Mouse (Mus musculus) gastrocnemius, postnatal 4 days (tissue): ENCODE data around the gene Rae1. TPM values are rescaled to one million over a fixed set of nuclear protein-coding genes. Genes with fewer than 3 reads are reported as not detected.

ENCODE experiments used
- DNase-seq, 2 experiments: peaks; one replicate each; pipeline ENCODE4 v3.0.0; 2021 to 2022; ENCODE audit warnings: low spot score in 2 of 2, mixed read lengths in 2 of 2
- total RNA-seq, 2 experiments: library from RNA; stranded (reverse); gene quantifications; 2 replicates each; pipeline ENCODE4 v1.2.3; 2021

Gene Rae1
- total RNA-seq, 2 experiments from 2014 or later: 41.8 to 44.4 TPM

DNA sequence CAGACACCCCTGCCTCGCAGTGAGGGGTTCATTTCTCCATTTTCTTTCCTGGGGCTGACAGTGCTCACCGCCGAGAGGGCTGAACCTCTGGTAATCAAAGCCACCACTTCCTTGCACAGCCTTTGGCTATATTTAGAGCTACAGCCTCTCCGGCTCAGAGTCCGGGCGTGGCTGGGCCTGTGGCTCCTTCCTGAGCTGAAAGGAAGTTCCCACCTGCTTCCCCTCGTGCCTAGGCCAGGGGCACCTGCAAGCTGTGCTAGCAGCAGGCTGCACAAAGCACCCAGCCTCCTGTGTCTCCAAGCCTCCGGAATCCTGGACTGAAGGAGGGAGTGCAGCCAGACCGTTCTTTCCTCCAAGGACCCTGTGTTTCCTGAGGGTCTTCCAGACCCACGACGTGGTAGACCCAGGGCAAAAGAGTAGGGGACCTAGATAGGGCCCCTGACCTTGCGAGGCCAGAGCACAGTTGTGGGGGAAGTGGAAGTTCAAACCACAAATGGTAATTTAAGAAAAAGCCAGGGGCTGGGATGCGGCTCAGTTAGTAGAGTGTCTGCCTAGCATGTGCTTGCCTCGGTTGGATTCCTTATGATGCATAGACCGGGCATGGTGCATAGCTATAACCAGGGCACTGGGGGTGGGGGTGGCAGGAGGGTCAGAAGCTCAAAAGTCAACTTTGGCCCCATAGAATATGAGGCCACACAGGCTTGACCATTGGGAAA is 46.8 kb downstream of the Rae1 start:
- DNase-seq: no peak

DNA sequence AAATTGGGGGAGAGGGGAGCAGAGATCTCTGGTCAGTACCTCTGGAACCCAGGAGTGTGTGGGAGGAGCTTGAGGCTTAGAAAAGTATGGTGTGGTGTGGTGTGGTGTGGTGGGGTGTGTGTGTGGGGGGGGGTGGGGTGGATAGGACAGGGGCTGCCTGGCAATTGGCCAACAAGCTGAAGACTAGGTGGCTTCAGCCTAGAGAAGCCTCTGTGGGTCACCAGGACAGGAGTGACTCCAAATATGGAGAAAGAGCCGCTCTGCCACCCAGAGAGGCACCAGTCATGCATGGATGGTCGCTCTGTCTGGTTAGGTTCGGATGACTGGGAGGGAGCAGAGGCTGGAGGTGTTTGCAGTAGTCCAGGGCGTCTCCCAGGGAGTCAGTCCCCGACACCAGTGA is 47.6 kb downstream of the Rae1 start:
- no peak for DNase-seq

DNA sequence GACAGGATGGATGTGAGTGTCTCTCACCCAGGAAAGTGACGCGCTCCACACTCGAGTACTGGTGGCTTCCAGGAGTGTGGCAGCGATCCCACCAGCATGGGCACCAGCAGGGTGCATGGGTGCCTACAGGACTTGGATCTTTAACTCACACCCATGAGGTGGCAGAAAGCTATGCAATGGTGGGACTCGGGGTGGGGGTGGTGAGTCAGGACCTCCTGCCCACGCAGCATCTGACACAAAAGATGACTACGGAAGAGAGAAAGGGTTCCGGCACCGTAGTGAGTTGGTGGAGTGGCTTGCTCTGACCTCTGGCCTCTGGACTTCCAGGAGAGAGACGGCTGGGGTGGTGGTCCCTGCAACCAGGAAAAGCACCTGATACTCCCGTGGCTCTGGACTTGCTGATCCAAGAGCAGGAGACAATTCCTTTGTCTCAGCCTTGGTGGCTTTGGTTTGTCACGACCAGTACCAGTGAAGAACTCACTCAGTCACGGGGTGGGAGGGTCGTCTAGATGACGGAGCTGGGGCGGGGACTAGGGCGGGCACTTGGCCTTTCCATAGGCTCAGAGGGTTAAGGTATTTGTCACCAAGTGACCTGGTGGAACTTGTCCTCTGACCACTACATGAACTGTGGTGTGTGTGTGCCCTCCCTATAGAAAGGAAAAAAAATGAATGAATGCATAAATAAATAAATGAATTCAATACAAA is 48.3 kb downstream of the Rae1 start:
- no peak for DNase-seq

DNA sequence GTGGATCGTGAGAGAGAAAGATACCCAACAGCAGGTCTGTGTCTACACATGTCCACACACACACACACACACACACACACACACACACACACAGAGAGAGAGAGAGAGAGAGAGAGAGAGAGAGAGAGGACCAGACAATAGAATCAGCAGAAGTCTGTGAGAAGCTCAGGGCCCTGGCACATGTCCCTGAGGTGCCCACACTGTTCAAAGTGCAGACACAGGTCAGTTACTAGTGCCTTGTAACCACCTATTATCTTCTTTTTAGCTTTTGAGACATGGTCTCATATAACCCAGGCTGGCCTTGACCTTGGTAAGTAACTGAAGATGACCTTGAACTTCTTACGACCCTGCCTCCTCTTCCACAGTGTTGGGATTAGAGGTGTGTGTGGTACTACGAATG is 49.3 kb downstream of the Rae1 start:
- DNase-seq: no peak

DNA sequence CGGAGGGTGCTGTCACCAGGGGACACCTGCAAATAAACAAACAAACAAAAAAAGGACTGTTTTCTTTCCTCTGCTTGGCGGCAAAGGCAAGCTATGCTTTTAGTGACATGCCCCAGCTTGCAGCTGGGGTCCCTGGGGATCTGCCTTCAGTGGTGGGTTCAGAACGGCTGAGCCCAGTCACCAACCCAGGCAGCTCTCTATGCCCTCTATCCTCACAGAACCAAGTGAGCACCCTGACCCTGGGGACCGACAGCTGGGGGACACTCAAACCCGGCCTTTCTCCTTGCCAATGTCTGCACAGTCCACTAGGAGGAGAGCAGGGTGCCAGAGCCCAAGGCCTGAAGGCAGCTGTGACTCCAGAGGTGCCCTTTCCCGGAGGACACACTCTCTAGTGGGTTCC is 49.9 kb downstream of the Rae1 start:
- no peak for DNase-seq

DNA sequence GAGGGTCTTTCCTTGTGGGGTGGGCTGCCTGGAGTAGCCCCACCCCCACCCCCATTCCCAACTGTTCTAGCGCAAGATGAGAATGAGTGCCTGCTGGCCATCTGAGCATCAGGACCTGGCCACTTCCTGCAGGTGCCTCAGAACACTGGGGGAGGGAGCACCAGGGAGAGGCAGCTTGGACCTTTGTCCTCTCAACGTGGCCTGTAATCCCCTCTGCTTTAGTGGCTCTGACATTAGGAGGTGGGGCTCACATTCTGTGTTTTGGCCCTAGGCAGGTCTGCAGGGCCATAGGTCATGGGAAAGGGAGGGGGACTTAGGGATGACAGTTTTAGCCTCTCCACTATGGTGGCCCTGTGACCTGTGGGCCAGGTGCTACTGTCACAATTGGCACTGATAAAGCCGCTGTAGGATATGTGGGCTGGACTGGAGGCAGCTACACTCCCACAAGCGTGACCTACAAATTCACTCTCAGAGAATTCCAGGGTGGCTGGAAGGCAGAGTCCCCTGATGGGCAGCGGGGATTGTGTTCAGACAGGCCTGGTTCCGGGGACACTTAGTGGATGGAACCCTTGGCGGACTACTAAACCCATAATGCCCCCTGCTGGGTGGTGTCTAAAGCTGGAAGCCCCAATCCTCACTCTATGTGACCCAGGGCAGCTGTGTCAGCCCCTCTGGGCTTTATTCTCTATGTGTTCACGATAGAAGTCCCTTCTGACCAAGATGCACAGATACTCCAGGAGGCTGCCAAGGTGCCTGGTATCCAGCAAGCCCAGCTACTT is 50.9 kb downstream of the Rae1 start:
- no peak for DNase-seq

DNA sequence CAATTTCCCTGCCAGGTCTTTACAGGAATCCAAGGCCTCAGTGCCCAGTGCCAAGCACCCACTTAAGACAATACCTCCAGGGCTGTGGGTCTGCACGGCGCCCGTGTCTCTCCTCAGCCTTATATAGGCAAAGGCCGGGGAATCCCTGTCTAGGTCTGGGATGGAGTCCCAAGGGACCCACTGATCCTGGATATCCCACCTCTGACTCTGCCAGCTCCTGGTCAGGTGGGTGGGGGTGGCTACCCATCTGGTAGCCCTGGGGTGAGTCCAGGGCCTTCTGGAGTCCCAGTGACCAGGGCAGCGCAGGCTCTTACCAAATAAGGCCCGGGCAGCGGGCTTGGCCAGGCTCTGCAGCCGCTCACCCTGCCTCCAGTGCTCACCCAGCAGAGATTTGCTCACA is 53.0 kb downstream of the Rae1 start:
- no peak for DNase-seq

DNA sequence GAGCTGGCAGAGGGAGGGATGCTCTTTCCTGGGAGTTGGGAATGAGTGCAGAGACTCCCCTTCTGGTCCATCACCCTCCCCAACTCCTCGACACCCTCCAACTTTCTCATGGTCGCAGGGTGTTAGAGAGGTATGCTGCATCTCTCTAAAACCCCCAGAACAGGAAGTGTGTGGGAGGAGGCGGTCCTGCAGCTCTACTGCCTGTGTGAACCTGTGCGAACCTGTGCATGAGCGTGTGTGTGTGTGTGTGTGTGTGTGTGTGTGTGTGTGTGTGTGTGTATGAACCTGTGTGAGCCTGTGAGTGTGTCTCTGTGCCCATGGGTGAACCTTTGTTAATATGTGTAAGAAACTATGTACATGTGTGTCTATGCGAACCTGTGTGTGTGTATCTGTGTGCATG is 53.9 kb downstream of the Rae1 start:
- no peak for DNase-seq

DNA sequence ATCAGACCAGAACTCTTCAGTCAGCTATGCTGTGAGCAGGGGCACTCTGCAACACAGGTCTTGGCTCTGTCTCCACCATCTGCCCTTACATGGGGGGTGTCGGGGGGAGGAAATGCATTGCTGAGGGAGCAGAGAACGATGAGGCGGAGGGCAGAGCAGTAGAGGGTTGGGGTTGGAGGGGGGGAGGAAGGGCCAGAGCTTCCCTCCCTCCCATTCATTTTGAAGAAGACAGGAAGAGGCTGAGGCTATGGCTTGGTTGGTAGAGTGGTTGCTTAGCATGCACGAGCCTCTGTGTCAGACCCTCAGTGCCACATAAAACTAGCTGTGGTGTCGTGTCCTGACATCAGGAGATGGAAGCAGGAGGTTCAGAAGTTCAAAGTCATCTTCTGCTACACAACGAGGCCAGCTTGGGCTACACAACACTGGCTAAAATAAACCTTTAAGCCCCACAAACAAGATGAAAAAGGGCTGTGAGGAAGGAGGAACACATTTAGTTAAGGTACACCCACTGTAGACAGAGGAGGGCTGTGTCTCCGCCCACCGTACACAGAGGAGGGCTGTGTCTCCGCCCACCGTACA is 56.5 kb downstream of the Rae1 start:
- DNase-seq: no peak

DNA sequence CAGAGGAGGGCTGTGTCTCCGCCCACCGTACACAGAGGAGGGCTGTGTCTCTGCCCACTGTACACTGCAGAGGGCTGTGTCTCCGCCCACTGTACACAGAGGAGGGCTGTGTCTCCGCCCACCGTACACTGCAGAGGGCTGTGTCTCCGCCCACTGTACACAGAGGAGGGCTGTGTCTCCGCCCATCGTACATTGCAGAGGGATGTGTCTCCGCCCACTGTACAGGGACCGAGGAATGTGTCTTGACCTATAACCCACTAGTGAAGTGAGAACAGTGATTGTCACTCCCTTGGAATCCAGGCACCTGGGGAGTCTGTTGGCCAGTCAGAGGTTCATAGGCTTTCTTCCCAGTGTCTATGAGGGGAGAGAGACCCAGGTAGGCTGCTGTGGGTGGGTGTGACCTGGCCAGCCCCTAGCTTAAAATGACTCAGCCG is 57.0 kb downstream of the Rae1 start:
- DNase-seq: no peak

DNA sequence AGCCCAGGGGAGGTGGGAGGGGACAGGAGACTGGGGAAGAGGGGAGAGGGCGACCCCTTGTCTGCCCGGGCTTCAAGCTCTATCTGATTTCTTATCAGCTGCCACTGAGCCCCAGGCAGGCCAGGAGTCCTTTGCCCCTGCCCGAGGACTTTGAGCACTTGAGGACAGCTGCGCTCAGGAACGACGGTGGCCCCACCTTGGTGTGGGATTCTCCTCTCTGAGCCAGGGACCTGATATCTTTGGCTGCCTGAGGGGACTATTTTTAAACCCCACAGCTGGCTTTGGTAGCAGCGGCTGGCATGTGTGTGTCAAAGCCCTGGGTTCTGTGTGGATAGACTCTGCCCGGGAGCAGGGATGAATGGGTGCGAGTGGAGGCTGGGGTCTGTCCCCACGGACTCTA is 57.7 kb downstream of the Rae1 start:
- no peak for DNase-seq

DNA sequence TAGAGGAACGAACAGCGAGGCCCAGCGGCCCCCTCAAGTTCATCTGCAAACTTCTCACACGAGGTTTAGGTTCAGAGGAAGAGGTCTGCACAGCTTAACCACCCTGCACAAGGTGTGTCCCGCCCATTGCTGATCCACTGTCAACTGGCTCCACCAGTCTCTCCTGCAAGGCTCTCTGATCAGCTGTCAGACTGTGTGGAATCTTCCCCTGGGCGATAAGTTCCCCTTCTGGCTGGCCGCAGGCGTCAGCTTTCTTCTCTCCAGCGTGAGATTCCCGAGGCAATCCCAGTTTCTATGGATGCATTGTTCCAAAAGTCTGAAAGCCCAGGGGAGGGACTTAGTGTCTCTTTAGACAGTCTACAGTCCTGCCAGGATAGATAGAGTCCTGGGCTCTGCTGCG is 58.3 kb downstream of the Rae1 start:
- DNase-seq: no peak

DNA sequence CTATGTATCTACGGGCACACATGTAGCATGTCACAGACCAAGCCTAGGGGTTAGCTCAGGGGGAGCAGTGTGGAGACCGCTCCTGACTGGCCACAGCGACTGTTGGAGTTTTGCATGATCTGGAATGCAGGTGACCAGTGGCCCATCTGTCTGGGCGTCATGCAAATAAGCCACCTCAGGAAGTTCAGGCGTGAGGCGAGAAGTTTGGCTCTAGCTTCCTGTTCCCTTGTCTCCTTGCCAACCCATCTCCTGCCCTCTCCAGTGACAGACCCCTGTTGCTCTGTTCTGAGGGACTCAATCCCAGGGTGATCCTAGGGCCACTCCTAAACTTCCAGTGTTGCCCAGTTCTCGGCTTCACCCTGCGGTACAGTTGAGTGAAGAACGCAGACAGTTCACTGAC is 60.5 kb downstream of the Rae1 start:
- no peak for DNase-seq

DNA sequence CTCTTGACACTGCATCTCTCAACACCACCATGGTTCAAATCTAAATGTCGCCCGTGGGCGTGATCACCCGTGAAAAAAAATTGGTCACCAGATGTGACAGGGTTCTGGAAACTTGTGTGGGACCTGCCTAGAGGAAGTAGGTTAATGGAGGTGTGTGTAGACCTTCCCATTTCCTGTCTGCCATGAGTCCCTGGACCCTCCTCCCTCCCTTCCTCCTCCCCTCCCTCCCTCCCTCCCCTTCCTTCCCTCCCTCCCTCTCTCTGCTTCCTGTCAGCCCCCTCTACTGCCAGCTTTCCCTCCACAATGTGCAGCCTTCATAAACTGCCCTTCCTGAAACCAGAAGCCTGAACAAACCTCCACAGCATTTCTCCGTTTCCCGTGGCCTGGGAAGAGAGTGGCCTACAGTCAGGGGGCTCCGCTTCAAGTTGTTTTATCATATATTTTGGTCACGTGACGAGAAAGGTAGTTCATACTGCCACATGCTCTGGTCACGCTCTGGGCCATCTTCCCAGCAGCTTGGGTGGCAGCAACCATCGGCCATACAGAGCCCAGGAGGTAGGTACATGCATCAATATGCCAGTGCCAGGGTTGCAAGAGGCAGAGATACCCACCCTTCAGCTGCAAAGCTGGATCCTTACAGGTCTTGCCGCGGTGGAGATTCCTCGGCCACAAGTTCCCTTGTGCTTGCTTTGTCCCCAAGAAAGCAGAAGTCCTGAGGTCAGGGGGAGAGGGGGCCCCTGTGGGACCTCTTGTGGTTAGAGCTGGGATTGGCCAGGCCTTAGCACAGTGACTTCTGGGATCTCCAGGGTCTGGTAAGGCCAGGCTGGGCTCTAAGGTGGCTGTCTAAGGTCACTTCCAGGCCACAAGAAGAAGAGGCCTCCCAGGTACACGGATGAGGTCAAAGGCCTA is 61.8 kb downstream of the Rae1 start:
- no peak for DNase-seq

DNA sequence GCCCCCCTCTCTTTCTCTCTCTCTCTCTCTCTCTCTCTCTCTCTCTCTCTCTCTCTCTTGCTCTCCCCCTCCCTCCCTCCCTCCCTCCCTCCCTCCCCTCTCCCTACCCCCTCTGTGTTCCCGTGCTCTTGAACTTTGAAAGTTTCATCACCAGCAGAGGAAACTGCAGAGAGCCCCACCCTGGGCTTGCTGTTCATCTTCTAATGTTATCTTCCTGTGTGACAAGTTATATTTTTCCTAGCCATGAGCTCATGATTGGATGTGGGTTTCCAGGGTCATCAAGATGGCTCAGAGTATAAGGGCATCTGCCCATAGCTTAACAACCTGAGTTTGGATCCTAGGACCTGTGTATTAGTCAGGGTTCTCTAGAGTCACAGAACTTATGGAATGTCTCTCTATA is 63.3 kb downstream of the Rae1 start:
- DNase-seq: no peak

DNA sequence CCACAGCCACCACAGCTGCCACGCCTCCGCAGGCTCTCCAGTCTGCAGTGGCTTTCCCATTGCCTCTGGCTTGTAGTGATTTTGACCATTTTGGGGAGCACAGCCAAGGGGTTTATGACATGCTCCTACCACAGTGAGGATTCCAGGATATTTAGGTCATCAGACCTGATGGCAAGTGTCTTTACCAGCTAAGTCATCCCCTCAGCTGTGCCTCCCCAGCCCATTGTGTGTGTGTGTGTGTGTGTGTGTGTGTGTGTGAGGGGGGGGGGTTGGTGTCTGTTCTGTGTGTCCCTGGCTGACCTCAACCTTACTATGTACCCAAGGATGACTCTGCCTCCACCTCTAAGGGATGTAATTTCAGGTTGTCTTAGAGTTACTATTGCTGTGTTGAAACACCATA is 64.9 kb downstream of the Rae1 start:
- DNase-seq: no peak

Other genes starting within 250 kb of the Rae1 start
- 1 to 10 TPM; 3.7 to 3.8 TPM for gene Bmp7, start 59.8 kb upstream of the Rae1 start, total RNA-seq
- not detected for gene Spo11, start 22.4 kb upstream of the Rae1 start, total RNA-seq
- 100 to 1,000 TPM; 114 to 119 TPM for gene Rbm38, start 20.4 kb downstream of the Rae1 start, total RNA-seq
- gene Ctcfl, start 119.4 kb downstream of the Rae1 start, total RNA-seq: under 1 TPM in 1 of 2 experiments, not detected in 1; 0.10 TPM
- 10 to 100 TPM; 13.9 to 59.4 TPM for gene Pck1, start 152.9 kb downstream of the Rae1 start, total RNA-seq
- gene Zbp1, start 218.8 kb downstream of the Rae1 start, total RNA-seq: under 1 TPM; 0.52 to 0.54 TPM